Mouse (Mus musculus) adipocyte (in vitro differentiated cells): Measurements from ENCODE around the gene Olfr996.
A peak's percentile ranks its signal among the peaks of the same experiment; 100 is the strongest.
"Not testable (repeated sequence)": the region's sequence is repeated elsewhere in the genome, so short reads cannot be mapped to it uniquely, and the experiment has no call there.

Experiments used
- DNase-seq: peaks from one replicate; pipeline ENCODE4 v3.0.0-alpha.2; 2016; ENCODE audit warnings: low spot score

Gene Olfr996

GRCm38 (mm10) chr2:85578915-85579314 is at the start of gene Olfr996:
TSS of gene Olfr996 (plus strand) at chr2:85579215.
- no peak for DNase-seq

DNA sequence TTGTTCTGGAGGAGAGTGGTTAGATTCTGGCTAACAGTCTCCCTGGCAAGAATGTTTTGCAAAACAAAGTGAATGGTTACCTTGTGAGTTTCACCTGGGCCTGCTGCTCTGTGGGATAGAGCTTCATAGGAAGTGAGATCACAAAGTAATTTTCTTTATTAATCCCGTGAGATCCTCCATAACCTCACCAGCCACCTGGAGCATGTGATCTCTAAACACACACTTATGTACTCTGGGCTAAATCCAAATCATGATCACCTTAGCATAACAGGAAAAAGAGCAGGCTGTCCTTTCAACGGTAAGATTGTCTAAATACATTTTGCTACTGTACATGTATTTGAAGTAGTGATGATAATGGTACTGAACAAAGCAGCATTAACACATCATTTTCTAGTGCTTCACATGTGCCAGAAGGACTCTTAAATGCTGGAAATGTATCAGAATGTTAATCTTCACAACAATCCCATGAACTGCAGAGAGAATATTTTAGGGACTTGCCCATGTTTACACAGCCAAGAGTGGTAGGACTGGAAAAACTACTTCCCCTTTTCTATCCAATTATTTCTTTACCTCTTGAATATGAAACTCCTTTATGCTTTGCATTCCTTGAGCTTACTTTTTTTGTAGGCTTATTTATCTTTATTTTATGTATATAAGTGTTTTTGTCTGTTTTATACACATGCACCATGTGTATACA is 46.8 kb upstream of the Olfr996 start:
- DNase-seq, result no peak

GRCm38 (mm10) chr2:85533934-85534333 is 45.1 kb upstream of the Olfr996 start:
- no peak for DNase-seq

DNA sequence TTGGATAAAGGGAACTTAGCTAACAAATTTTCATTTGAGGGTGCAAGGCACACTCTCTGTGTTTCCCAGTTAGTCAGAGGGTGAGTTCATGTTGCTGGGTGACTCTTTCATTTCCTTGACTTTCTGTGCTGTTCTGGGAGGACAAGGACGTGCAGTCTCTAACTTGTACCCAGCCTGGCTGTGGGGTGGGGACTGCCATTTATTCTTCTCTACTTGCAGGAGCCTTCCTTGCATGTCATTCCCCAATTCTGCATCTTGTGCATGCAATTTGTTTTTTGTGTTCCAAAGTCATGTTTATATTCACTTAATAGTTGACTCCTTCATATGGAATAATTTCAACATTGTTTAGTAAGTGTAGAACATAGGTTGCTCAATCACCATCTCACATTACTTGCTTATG is 24.2 kb upstream of the Olfr996 start:
- no peak for DNase-seq

- no peak for DNase-seq
Observed at GRCm38 (mm10) chr2:85560226-85560625, 18.8 kb upstream of the Olfr996 start.

DNA sequence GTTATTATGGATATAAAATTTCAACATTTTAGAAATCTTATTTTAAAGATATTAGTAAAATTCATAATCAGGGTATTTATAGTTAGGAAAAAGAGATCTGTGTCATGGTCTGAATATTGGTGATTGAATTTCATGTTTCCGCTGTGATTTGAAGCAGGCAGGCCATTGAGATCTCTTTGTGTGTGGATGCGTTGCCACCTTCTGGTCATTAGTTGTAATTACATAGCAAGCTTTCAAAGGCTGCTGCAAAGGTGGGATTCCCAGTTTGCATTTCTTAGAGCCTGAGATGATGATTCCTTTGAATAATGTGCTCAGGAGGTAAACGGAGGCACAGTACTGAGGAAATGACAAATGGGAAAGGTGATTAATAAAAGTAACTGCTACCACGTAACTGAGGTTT is 17.8 kb upstream of the Olfr996 start:
- peak; percentile 71 for DNase-seq

GRCm38 (mm10) chr2:85588648-85589047 is 9.6 kb downstream of the Olfr996 start, which contains the start of gene Olfr998:
TSS of gene Olfr998 (plus strand) at chr2:85588948.
- not testable (repeated sequence) for DNase-seq

- no peak for DNase-seq
Observed at GRCm38 (mm10) chr2:85611803-85612202, 32.8 kb downstream of the Olfr996 start, which contains the start of gene Olfr1000. TSS of gene Olfr1000 (minus strand) at chr2:85611903.
